Mouse (Mus musculus) activated CD4-positive, CD25-positive, alpha-beta regulatory T cell, adult 4 months (primary cell): ENCODE measurements around the gene Pelp1. TPM values are rescaled to one million over a fixed set of nuclear protein-coding genes. Genes with fewer than 3 reads are reported as not detected.
"Not testable (repeated sequence)": the region's sequence is repeated elsewhere in the genome, so short reads cannot be mapped to it uniquely, and the experiment has no call there.

Experiments
- ATAC-seq: one replicate; pipeline ENCODE4 v1.8.0; 2017
- polyA plus RNA-seq, 2 experiments: library from polyadenylated mRNA; unstranded; fragments of 100-300 nt; shearing (Covaris generic); gene quantifications; one replicate each; pipeline ENCODE4 v1.2.1; 2017

Gene Pelp1
- polyA plus RNA-seq, 2 experiments from 2014 or later = 6.5 to 8.1 TPM

GRCm38 (mm10) chr11:70419486-70419885, 9.7 kb upstream of the Pelp1 start:
- ATAC-seq = no peak

GRCm38 (mm10) chr11:70418199-70418598, 8.4 kb upstream of the Pelp1 start:
- no peak for ATAC-seq

- ATAC-seq = no peak
Measured at GRCm38 (mm10) chr11:70413961-70414360, 4.1 kb upstream of the Pelp1 start.

- ATAC-seq = no peak
Measured at GRCm38 (mm10) chr11:70412591-70412990, 2.8 kb upstream of the Pelp1 start.

- ATAC-seq = peak; percentile 44
Measured at GRCm38 (mm10) chr11:70410297-70410643, 439 bp upstream of the Pelp1 start.

- ATAC-seq = no peak
Measured at GRCm38 (mm10) chr11:70403598-70403997, 6.2 kb downstream of the Pelp1 start.

GRCm38 (mm10) chr11:70389421-70389820, 20.4 kb downstream of the Pelp1 start:
- ATAC-seq = no peak

GRCm38 (mm10) chr11:70387436-70387835, 22.4 kb downstream of the Pelp1 start:
- ATAC-seq = no peak

- ATAC-seq = no peak
Measured at GRCm38 (mm10) chr11:70384136-70384535, 25.7 kb downstream of the Pelp1 start.

GRCm38 (mm10) chr11:70381330-70381729, 28.5 kb downstream of the Pelp1 start:
- ATAC-seq = no peak

- no peak for ATAC-seq
Measured at GRCm38 (mm10) chr11:70380478-70381005, 29.3 kb downstream of the Pelp1 start.

- ATAC-seq = no peak
Measured at GRCm38 (mm10) chr11:70376054-70376453, 33.8 kb downstream of the Pelp1 start.

GRCm38 (mm10) chr11:70374302-70374701, 35.5 kb downstream of the Pelp1 start:
- ATAC-seq = no peak

GRCm38 (mm10) chr11:70372849-70373557, 36.8 kb downstream of the Pelp1 start:
- no peak for ATAC-seq

- no peak for ATAC-seq
Measured at GRCm38 (mm10) chr11:70372396-70372795, 37.4 kb downstream of the Pelp1 start.

- ATAC-seq = not testable (repeated sequence)
Measured at GRCm38 (mm10) chr11:70368626-70369025, 41.2 kb downstream of the Pelp1 start.

- not testable (repeated sequence) for ATAC-seq
Measured at GRCm38 (mm10) chr11:70367701-70368100, 42.1 kb downstream of the Pelp1 start.

GRCm38 (mm10) chr11:70351868-70352267, 58.0 kb downstream of the Pelp1 start, which contains the start of gene Alox15:
Gene Alox15, minus strand, starts transcription at chr11:70352031.
- ATAC-seq = no peak

- ATAC-seq = no peak
Measured at GRCm38 (mm10) chr11:70348630-70349029, 61.2 kb downstream of the Pelp1 start.

GRCm38 (mm10) chr11:70347861-70348260, 62.0 kb downstream of the Pelp1 start:
- ATAC-seq = no peak

GRCm38 (mm10) chr11:70345546-70345945, 64.3 kb downstream of the Pelp1 start:
- no peak for ATAC-seq

- ATAC-seq = no peak
Measured at GRCm38 (mm10) chr11:70345061-70345460, 64.8 kb downstream of the Pelp1 start.
